Mouse (Mus musculus): Measurements from ENCODE around the gene Olfr904. TPM values are rescaled to one million over a fixed set of nuclear protein-coding genes. Genes with fewer than 3 reads are reported as not detected.

Gene Olfr904
- polyA plus RNA-seq, 1 experiment from 2014 or later: not detected

Other genes with a start within 250 kb of the Olfr904 start
- gene Olfr894, start 245.1 kb upstream of the Olfr904 start, polyA plus RNA-seq (2015; fragmentation: Nextera tagmentation; extraction: Ambion mirVana): not detected in 2 replicates
- gene Olfr143, start 210.4 kb upstream of the Olfr904 start, polyA plus RNA-seq (2015; fragmentation: Nextera tagmentation; extraction: Ambion mirVana): not detected in 2 replicates
- gene Olfr895, start 195.3 kb upstream of the Olfr904 start, polyA plus RNA-seq (2015; fragmentation: Nextera tagmentation; extraction: Ambion mirVana): not detected in 2 replicates
- not detected in 2 replicates for gene Olfr896-ps1, start 172.0 kb upstream of the Olfr904 start, polyA plus RNA-seq (2015; fragmentation: Nextera tagmentation; extraction: Ambion mirVana)
- 0.20 TPM in 1 of 2 replicates, not detected in the other for gene Olfr25, start 134.1 kb upstream of the Olfr904 start, polyA plus RNA-seq (2015; fragmentation: Nextera tagmentation; extraction: Ambion mirVana)
- not detected in 2 replicates for gene Olfr898, start 114.7 kb upstream of the Olfr904 start, polyA plus RNA-seq (2015; fragmentation: Nextera tagmentation; extraction: Ambion mirVana)
- gene Olfr250, start 96.2 kb upstream of the Olfr904 start, polyA plus RNA-seq (2015; fragmentation: Nextera tagmentation; extraction: Ambion mirVana): 0.11 and 0.20 TPM in 2 replicates
- gene Olfr251, start 86.1 kb upstream of the Olfr904 start, polyA plus RNA-seq (2015; fragmentation: Nextera tagmentation; extraction: Ambion mirVana): not detected in 2 replicates
- not detected in 2 replicates for gene Olfr147, start 61.4 kb upstream of the Olfr904 start, polyA plus RNA-seq (2015; fragmentation: Nextera tagmentation; extraction: Ambion mirVana)
- not detected in 2 replicates for gene Olfr901, start 33.7 kb upstream of the Olfr904 start, polyA plus RNA-seq (2015; fragmentation: Nextera tagmentation; extraction: Ambion mirVana)
- gene Olfr902, start 15.5 kb upstream of the Olfr904 start, polyA plus RNA-seq (2015; fragmentation: Nextera tagmentation; extraction: Ambion mirVana): not detected in 2 replicates
- gene Olfr905, start 8.0 kb downstream of the Olfr904 start, polyA plus RNA-seq (2015; fragmentation: Nextera tagmentation; extraction: Ambion mirVana): 0.05 TPM in 1 of 2 replicates, not detected in the other
- not detected in 2 replicates for gene Olfr906, start 23.9 kb downstream of the Olfr904 start, polyA plus RNA-seq (2015; fragmentation: Nextera tagmentation; extraction: Ambion mirVana)
- gene Olfr907, start 32.7 kb downstream of the Olfr904 start, polyA plus RNA-seq (2015; fragmentation: Nextera tagmentation; extraction: Ambion mirVana): not detected in 2 replicates
- gene Olfr911-ps1, start 58.4 kb downstream of the Olfr904 start, polyA plus RNA-seq (2015; fragmentation: Nextera tagmentation; extraction: Ambion mirVana): not detected in 2 replicates
- 0.11 TPM in 1 of 2 replicates, not detected in the other for gene Olfr910, start 74.7 kb downstream of the Olfr904 start, polyA plus RNA-seq (2015; fragmentation: Nextera tagmentation; extraction: Ambion mirVana)
- not detected in 2 replicates for gene Olfr912, start 117.0 kb downstream of the Olfr904 start, polyA plus RNA-seq (2015; fragmentation: Nextera tagmentation; extraction: Ambion mirVana)
- not detected in 2 replicates for gene Olfr913, start 129.6 kb downstream of the Olfr904 start, polyA plus RNA-seq (2015; fragmentation: Nextera tagmentation; extraction: Ambion mirVana)
- not detected in 2 replicates for gene Olfr914, start 142.0 kb downstream of the Olfr904 start, polyA plus RNA-seq (2015; fragmentation: Nextera tagmentation; extraction: Ambion mirVana)
- not detected in 2 replicates for gene Olfr916, start 196.7 kb downstream of the Olfr904 start, polyA plus RNA-seq (2015; fragmentation: Nextera tagmentation; extraction: Ambion mirVana)
- gene Olfr917, start 202.7 kb downstream of the Olfr904 start, polyA plus RNA-seq (2015; fragmentation: Nextera tagmentation; extraction: Ambion mirVana): not detected in 2 replicates
- 0.05 TPM in 1 of 2 replicates, not detected in the other for gene Olfr918, start 211.5 kb downstream of the Olfr904 start, polyA plus RNA-seq (2015; fragmentation: Nextera tagmentation; extraction: Ambion mirVana)
- gene Olfr919, start 240.5 kb downstream of the Olfr904 start, polyA plus RNA-seq (2015; fragmentation: Nextera tagmentation; extraction: Ambion mirVana): not detected in 2 replicates